Mouse (Mus musculus) neural tube, embryonic 14.5 days (tissue): ENCODE measurements around the gene Gstk1. TPM values are rescaled to one million over a fixed set of nuclear protein-coding genes. Genes with fewer than 3 reads are reported as not detected.

Experiments used
- ATAC-seq: fragments of 200-750 bp; cut with Nextera tagmentation; 2 replicates; pipeline ENCODE4 v1.8.0; 2017; ENCODE audit warnings: low read depth, mild to moderate bottlenecking, moderate TSS enrichment, moderate library complexity
- H3K27ac ChIP-seq: fragments of 300-500 bp; sonication (generic); 2 replicates; pipeline ENCODE4 v1.5.1; 2014; ENCODE audit warnings: low read depth, mild to moderate bottlenecking, control low read depth, low read length, moderate library complexity, mixed read lengths
- H3K27me3 ChIP-seq: fragments of 300-500 bp; sonication (generic); 2 replicates; pipeline ENCODE4 v1.6.1; 2014; ENCODE audit warnings: low read length; ENCODE audit not compliant: control insufficient read depth, insufficient read depth
- H3K36me3 ChIP-seq: fragments of 300-500 bp; sonication (generic); 2 replicates; pipeline ENCODE4 v1.6.1; 2014; ENCODE audit warnings: low read length, mixed read lengths; ENCODE audit not compliant: control insufficient read depth, insufficient read depth
- H3K4me1 ChIP-seq: fragments of 300-500 bp; sonication (generic); 2 replicates; pipeline ENCODE4 v1.6.1; 2014; ENCODE audit warnings: low read length; ENCODE audit not compliant: control insufficient read depth, insufficient read depth
- H3K4me2 ChIP-seq: fragments of 300-500 bp; sonication (generic); 2 replicates; pipeline ENCODE4 v1.6.1; 2014; ENCODE audit warnings: mild to moderate bottlenecking, low read depth, low read length, control low read depth
- H3K4me3 ChIP-seq: fragments of 300-500 bp; sonication (generic); 2 replicates; pipeline ENCODE4 v1.5.1; 2014; ENCODE audit warnings: low read depth, low read length, control low read depth, mixed read lengths
- H3K9ac ChIP-seq: fragments of 300-500 bp; sonication (generic); replicated peaks from 2 replicates; pipeline ENCODE4 v1.6.1; 2014; ENCODE audit warnings: low read depth, mild to moderate bottlenecking, control low read depth, low read length, mixed read lengths
- H3K9me3 ChIP-seq: fragments of 300-500 bp; sonication (generic); 2 replicates; pipeline ENCODE4 v1.6.1; 2016; ENCODE audit warnings: low read length; ENCODE audit not compliant: control insufficient read depth
- WGBS: fragments of 180-500 bp; shearing (Covaris S2); extraction: QIAGEN DNeasy Blood & Tissue Kit; methylation state at CpG from one replicate; pipeline ENCODE4 v1.1.7; 2014; 5-methylcytosine and 5-hydroxymethylcytosine counted together
- polyA plus RNA-seq: library from polyadenylated mRNA; unstranded; fragments of >200 nt; fragmentation: Nextera tagmentation; extraction: Ambion mirVana; gene quantifications from 2 replicates; pipeline ENCODE4 v1.2.1, GENCODE M21; 2014

The Gstk1 gene
- polyA plus RNA-seq, 1 experiment from 2014 or later: 8.0 TPM

DNA sequence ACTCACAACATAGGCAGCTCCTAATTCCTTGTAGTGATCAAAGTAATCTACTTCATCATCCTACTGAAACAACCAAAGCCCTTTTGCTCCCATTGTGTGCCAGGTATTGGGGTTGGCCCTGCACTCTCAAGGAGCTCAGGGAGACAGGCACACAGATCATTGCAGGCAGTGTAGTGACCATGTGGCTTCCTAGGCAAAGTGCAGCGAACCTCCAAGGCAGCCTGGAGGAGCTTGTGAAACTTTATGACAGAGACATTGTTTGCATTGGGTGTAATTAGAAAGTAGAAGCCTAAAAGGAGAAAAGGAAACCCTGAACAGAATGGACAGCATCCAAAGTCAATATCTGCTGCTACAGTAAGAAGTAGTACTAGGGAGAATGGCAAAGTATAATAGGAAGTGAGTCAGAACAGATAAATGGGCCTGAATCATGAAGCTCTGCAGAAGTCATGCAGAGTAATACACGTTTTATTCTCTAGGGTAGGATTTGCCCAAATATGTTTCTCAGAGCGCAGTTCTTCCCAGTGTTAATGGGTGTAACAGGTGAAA lies 49.9 kb downstream of the Gstk1 start:
- H3K4me3 ChIP-seq: no peak overlapping the region
- peaks cover 12% of the 10 kb centered on the region for H3K36me3 ChIP-seq
- H3K27me3 ChIP-seq: no peaks in the 10 kb centered on the region
- H3K9me3 ChIP-seq: no peaks in the 10 kb centered on the region
- WGBS: 68% methylated on average over 3 of the region's 3 CpGs
- no peaks in the 10 kb centered on the region for H3K4me1 ChIP-seq
- no peak overlapping the region for H3K27ac ChIP-seq
- no peak overlapping the region for H3K4me2 ChIP-seq
- ATAC-seq: no peak
- no peak overlapping the region for H3K9ac ChIP-seq

- ATAC-seq: no peak
- Histone ChIP-seq H3K9me3 (no peaks in the 10 kb centered on the region), H3K27me3 (no peaks in the 10 kb centered on the region), H3K36me3 (peaks cover 11% of the 10 kb centered on the region), H3K4me1 (no peaks in the 10 kb centered on the region), H3K4me2 (no peak overlapping the region), H3K27ac (no peak overlapping the region), H3K9ac (no peak overlapping the region), H3K4me3 (no peak overlapping the region)
- WGBS: 89% methylated on average over 5 of the region's 5 CpGs
Measured at GRCm38 (mm10) chr6:42299362-42299761, 53.6 kb downstream of the Gstk1 start.

Other genes with a start within 250 kb of the Gstk1 start
- not detected in 2 replicates for gene Sva, start 207.5 kb upstream of the Gstk1 start, polyA plus RNA-seq
- gene Tas2r139, start 105.0 kb upstream of the Gstk1 start, polyA plus RNA-seq: not detected in 2 replicates
- gene Tas2r144, start 30.6 kb upstream of the Gstk1 start, polyA plus RNA-seq: not detected in 2 replicates
- gene Tmem139, start 16.0 kb downstream of the Gstk1 start, polyA plus RNA-seq: 0.17 TPM in 1 of 2 replicates, not detected in the other
- gene Casp2, start 19.1 kb downstream of the Gstk1 start, polyA plus RNA-seq: 34.0 and 34.7 TPM in 2 replicates
- gene Clcn1, start 40.8 kb downstream of the Gstk1 start, polyA plus RNA-seq: 2.2 and 2.6 TPM in 2 replicates
- 6.9 and 7.1 TPM in 2 replicates for gene Fam131b, start 78.7 kb downstream of the Gstk1 start, polyA plus RNA-seq
- gene Zyx, start 103.7 kb downstream of the Gstk1 start, polyA plus RNA-seq: 52.7 and 62.4 TPM in 2 replicates
- 0.15 and 0.33 TPM in 2 replicates for gene Epha1, start 127.3 kb downstream of the Gstk1 start, polyA plus RNA-seq
- gene Tas2r143, start 154.3 kb downstream of the Gstk1 start, polyA plus RNA-seq: not detected in 2 replicates
- not detected in 2 replicates for gene Tas2r135, start 159.5 kb downstream of the Gstk1 start, polyA plus RNA-seq
- gene Tas2r126, start 188.6 kb downstream of the Gstk1 start, polyA plus RNA-seq: not detected in 2 replicates
- not detected in 2 replicates for gene Olfr458, start 219.3 kb downstream of the Gstk1 start, polyA plus RNA-seq
- 0.06 and 0.07 TPM in 2 replicates for gene Olfr457, start 230.4 kb downstream of the Gstk1 start, polyA plus RNA-seq
- gene Olfr456, start 241.3 kb downstream of the Gstk1 start, polyA plus RNA-seq: not detected in 2 replicates